Mouse (Mus musculus) liver, adult 10 weeks (tissue): Measurements from ENCODE around the gene Rasgrp2. TPM values are rescaled to one million over a fixed set of nuclear protein-coding genes. Genes with fewer than 3 reads are reported as not detected.

Experiments used
- polyA plus RNA-seq: library from polyadenylated mRNA; stranded (reverse); fragments of 350-450 nt; fragmentation: Illumina TruSeq; extraction: RNeasy Lipid Tissue Mini Kit (QIAGEN cat#74804); gene quantifications from one replicate; pipeline ENCODE4 v1.2.3, GENCODE M21; 2014; ENCODE audit warnings: low read depth, low replicate concordance

The Rasgrp2 gene
- 6.7 TPM for polyA plus RNA-seq

DNA sequence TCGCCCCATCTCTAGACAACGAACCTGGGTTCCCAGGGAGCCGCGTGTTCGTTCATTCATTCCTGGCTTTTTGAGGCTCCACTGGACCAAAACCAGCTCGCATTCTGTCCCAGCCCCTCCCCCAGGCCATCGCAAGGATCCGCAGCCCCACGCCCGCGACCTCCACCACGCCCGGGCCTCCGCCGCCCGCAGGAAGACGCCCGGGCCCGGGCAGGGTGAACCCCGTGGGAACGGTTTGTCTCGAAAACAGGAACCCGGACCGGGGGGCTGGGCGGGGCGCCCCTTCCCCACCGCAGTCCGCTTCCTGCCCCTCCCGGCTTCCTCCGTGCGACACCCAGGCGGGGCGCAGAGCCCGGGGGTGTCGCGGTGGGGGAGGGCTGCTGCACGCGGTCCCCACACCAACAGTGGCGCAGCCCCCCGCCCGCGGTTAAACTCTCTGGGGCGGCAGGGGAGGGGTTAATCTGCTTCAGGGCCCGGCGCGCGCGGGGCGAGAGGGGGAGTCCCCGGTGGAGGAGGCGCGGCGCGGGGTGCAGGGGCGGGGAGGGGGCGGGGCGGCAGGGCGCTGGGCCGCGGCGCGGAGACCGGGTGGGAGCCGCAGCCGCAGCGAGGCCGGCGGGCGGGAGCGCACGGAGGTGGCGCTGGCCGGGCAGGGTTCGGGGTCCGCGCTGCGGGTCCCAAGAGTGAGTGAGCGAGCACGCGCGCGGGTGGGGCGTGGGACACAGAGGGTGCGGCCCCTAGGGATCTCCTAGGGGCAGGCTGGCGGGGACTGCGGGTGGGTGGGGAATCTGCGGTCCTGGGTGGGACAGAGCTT lies at the start of gene Rasgrp2:
Rasgrp2 (plus strand) TSS at position 56 of the 811 bp plus-strand sequence.

GRCm38 (mm10) chr19:6363411-6364240 lies 35.5 kb upstream of the Rasgrp2 start, which contains the start of gene Sf1:
Gene Sf1 (plus strand): TSS chr19:6363690.

DNA sequence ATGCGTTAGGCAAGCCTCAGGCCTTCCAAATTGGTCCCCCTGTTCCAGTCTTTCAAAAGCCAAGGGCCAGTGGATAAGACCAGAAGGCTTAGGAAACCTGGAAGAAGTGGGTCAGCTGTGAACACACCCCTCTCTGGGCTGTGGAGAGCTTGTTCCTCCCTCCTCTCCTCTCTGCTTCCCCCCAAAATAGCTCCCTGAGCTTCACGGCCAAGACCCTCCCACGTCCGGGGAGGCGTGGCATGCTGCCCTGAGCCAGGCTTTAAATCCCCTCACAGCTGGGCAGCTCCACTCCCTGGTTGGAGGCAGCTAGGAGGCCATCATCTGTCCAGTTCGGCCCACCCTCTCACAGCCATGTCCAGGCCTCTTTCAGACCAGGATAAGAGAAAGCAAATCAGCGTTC lies 15.0 kb upstream of the Rasgrp2 start, which contains the start of gene Pygm:
Pygm (plus strand) TSS at position 272 of the 400 bp plus-strand sequence.

GRCm38 (mm10) chr19:6418233-6418879 lies 19.2 kb downstream of the Rasgrp2 start, which contains the start of gene Nrxn2:
Gene Nrxn2 (plus strand): TSS chr19:6418731.

Other genes with a start within 250 kb of the Rasgrp2 start
- gene Majin, start 215.0 kb upstream of the Rasgrp2 start, polyA plus RNA-seq: not detected
- not detected for gene Gpha2, start 173.0 kb upstream of the Rasgrp2 start, polyA plus RNA-seq
- gene Ppp2r5b, start 163.5 kb upstream of the Rasgrp2 start, polyA plus RNA-seq: 0.93 TPM
- 0.79 TPM for gene Atg2a, start 157.7 kb upstream of the Rasgrp2 start, polyA plus RNA-seq
- gene Ehd1, start 122.6 kb upstream of the Rasgrp2 start, polyA plus RNA-seq: 4.2 TPM
- gene Cdc42bpg, start 92.9 kb upstream of the Rasgrp2 start, polyA plus RNA-seq: 0.82 TPM
- gene Men1, start 64.4 kb upstream of the Rasgrp2 start, polyA plus RNA-seq: 3.5 TPM
- gene Map4k2, start 58.2 kb upstream of the Rasgrp2 start, polyA plus RNA-seq: 3.2 TPM
- gene Sf1, start 35.6 kb upstream of the Rasgrp2 start, polyA plus RNA-seq: 59.9 TPM
- not detected for gene Pygm, start 14.9 kb upstream of the Rasgrp2 start, polyA plus RNA-seq
- not detected for gene Nrxn2, start 19.4 kb downstream of the Rasgrp2 start, polyA plus RNA-seq
- not detected for gene Slc22a12, start 143.7 kb downstream of the Rasgrp2 start, polyA plus RNA-seq